Mouse (Mus musculus) CD4-positive helper T cell, adult 2 months (primary cell): ENCODE measurements around the gene Cys1.
"Not testable (repeated sequence)": the region's sequence is repeated elsewhere in the genome, so short reads cannot be mapped to it uniquely, and the experiment has no call there.

Experiments
- DNase-seq: peaks from one replicate; pipeline ENCODE4 v3.0.0-alpha.2; 2012; ENCODE audit warnings: low read depth, missing footprints, low spot score

Cys1 gene

DNA sequence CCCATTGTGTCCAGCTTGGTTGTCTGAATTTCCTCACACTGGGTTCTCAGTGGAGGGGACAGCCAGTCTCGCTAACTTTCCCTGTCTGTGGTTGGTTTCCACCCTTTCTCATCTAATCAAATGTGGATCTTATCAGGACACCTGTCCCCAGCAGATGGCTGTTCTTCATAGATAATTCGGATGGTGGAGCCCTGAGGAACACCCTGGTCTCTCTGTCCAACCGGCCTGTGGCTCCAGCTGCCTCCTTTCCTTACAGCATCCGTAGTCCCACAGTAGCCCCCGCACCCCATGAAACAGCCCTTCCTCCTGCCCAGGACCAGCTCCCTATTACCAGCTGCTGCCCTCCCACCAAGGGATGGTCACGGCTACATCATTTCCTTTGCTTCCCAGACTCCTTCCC lies 35.7 kb downstream of the Cys1 start:
- no peak for DNase-seq

DNA sequence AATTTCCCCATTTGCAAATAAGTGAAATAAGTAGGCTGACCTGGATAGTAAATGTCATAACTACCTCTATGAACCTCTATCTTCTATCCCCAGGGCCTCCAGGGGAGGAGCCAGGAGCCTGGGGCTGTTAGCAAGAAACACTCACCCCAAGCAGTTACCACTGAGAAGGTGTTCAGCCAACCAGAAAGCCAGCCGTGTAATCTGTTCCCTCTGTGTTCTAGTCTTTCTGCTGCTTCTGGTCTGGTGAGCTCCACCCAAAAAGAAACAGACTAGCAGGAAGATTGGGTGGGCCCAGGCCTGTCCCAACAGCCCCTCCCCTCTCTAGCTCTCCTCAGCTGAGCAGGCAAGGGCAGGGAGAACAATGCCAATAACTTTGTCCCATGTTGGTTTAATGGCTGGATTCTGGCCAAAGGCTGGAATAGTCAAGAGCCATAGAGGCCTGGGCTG lies 37.5 kb downstream of the Cys1 start:
- no peak for DNase-seq

DNA sequence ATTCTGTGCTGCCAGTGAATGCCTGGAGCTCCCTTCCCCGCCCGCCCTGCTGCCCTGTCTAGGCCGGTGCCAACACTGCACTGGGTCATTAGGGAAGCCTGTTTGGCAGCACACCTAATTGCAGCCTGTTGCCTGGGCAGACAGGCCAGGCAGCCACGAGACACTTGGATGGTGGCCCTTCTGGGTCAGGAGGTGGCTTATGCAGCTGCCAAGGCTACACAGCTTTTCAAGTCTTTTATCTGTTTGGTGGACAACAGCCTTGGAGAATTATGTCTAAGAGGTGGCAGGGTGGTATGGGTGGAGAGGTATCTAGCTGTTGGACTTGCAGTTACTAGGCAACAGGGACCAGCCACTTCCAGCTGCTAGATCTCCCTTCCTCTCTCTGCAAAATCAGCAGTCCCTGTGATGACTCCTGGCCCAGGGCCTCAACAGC lies 39.2 kb downstream of the Cys1 start:
- no peak for DNase-seq

DNA sequence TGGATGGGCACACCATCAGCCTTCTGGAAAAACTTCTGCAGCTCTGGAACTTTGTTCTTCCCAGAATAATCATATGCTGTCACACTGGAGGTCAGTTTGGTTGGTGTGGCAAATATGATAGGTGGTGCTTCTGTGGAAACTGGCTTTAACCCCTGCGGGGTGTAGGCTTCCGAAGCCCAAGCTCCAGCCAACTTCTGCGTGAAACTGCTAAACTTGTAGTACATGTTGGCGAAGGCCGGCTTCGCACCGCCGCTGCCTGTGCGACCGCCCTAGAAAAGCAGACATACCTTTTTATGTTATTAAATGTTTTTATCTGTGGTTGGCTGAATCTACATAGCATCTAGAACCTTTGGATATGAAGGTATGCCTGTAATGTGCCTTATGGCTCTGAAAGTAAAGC lies 42.8 kb downstream of the Cys1 start:
- not testable (repeated sequence) for DNase-seq

DNA sequence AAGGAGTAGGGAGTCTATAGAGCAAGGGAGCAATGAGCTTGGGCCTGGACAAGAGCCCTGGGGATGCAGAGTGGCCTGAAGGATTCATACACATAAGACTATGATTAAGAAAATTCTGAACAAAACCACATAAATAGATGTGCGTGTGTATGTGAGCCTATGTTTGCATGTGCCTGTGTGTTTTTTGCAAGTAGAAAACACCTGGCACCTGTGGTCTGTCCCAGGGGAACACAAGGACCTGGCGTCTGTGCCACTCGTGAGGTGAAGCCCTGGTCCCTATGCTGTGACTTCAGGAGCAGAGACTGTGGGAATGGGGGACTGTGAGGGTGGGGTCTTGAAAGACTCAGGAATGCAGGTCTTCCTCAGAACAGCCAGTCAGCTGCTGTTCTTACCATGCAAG lies 47.0 kb downstream of the Cys1 start:
- no peak for DNase-seq

DNA sequence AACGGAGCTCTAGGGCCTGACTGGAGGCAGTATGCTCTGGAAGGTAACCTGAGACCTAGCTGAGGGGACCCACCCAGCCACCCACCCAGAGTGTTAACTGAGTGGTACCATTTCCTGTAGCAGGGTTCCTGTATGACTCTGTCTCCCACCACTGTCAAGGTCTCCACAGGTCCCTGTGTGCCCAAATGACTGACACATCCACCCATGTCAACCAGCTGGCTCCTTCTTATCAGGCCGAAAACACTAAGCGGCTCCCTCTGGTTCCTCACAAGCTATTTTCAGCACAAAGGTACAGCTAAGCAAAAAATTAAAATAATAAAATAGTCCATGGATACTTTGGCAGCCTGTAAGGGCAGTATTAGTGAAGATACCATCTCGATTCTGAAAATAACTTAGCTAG lies 47.4 kb downstream of the Cys1 start:
- no peak for DNase-seq

DNA sequence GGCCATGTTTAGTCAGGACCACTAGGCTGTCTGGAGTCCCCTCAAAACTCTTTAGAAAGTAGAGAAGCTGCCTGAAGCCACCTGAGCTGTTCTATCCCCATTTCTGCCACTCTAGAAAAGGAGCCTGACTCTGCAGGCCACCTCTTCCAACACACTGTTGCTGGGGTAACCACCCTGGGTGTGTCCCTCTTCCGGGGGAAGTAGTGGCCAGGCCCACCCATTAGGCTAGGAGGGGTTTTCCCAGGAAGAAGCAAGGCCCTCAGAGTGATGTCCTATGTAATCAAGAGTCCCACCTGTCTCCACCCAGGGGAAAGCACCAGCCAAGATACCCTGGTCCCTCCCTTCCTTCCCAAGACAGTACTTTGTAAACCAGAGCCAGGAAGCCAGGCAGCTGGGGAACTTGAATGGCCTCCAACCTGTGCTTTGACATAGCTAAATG lies 47.8 kb downstream of the Cys1 start:
- DNase-seq: peak; percentile 58

DNA sequence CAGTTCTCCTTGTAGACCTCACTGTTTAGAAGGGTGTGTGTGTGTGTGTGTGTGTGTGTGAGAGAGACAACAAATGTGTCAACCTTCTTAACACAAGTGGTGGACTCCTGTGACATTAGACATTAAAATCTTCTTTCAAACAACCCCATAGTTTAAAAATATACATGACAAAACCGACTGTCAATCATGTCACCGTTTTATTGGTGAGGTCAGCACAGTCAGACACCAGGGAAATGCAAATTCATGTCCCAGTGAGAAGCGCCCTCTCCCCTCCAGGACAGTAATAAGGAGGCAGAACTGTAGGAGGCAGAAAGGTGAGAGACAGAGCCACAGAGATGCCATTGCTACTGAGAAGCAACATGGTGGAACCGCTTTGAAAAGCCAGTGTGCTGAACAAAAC lies 49.2 kb downstream of the Cys1 start:
- DNase-seq: no peak

DNA sequence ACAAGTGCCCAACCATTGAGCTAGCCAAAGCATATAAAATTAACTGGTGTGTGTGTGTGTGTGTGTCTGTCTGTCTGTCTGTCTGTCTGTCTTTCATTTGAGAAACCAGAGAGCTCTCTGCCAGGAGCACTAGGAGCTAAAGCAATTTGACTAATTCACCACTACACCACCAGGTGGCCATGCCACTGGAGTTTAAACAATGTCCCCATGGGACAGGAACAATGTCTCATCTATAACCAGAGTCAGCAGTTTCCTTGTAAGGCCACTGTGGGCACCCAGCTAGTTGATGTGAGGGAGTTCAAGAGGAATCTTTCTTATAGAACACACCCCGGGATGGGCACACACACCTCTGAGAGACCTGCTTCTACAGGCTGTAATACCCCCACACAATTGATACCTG lies 51.4 kb downstream of the Cys1 start:
- DNase-seq: peak; percentile 36

DNA sequence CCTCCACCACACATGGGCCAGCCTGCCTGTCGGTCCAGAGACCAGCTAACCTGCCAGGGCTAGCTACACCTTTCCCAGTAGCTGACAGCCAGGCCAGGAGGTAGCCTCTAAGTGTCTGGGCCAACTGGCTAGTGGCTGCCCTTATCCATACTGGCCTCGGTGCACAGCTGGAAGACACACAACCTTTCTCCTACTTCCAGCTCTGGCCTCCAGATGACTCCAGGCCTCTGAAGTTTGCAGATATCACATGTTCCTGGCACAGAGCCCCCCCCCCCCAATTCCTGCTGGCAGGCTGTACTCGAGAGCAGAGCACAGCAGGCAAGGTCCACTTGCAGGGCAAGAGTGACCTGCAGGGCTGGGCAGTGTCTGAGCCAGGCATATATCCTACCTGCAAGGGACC lies 54.4 kb downstream of the Cys1 start:
- DNase-seq: no peak

DNA sequence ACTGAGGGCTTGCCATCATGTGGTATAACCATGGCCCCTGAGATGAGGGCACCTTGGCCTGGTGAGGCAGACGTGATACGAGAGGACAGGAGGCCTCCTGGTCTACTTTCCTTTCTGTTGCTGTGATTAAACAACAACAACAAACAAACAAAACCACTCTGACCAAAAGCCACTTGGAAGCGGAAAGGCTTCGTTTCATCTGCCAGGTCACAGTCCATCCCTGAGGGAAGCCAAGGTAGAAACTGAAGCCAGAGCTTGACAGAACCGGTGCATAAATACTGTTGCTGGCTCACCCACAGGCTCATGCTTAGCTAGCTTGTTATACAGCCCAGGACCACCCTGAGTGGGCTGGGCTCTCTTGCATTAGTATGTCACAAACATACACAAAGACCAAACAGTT lies 55.2 kb downstream of the Cys1 start:
- no peak for DNase-seq

DNA sequence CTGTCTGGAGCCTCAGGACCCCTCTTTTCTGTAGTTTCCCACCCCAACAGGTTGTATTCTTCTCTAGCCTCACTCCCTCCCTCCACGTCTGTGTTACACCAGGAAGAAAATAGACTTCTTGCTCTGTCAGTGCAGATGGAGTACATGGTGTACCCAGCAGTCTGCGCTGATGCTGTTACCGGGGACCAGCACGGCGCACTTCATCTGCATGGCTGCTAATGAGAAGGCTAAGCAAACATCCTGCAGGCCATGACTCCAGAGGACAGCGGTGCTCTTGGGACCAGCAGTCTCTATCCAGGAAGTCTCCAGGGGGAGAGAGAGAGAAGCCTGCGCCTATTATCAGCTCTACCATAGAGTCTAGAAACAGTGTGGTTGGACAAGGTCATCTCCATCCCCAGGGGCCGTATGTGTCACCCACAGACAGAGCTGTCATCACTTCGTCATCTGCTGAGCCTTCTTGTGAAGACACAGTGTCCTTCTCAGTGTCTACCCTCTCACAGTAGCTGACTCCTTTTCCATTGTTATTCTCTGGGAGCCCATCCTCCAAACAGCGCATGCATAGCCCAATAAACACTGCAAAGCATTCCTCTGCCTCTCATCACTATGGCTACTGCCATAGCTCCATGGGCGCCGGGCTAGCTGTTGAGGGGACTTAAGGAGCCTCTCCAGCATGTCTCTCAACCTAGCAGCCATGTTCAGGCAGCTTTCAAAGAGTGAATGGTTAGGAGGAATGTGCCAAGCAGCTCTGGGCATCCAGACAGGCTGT lies 57.9 kb downstream of the Cys1 start:
- DNase-seq: no peak

DNA sequence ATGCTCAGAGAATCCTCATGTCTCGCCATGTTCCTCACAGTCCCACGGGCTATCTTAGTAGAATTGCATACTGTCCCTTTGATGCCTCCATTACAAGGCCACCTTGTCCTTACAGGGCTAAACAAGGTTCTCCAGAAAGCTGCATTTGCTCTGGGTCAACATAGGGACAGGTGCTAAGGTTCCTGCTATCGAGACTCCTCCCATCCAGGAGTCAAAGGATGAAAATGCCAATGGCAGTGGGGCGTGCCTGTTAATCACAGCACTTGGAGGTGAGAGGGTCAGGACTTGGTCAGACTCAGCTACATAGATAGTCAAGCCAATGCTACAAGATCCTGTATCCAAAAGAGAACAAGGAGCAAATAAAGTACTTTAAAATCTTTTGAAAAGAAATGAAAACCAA lies 62.2 kb downstream of the Cys1 start:
- DNase-seq: no peak
